11 mouse cellular contexts compared by ENCODE assay signal in the genomic region with DNA sequence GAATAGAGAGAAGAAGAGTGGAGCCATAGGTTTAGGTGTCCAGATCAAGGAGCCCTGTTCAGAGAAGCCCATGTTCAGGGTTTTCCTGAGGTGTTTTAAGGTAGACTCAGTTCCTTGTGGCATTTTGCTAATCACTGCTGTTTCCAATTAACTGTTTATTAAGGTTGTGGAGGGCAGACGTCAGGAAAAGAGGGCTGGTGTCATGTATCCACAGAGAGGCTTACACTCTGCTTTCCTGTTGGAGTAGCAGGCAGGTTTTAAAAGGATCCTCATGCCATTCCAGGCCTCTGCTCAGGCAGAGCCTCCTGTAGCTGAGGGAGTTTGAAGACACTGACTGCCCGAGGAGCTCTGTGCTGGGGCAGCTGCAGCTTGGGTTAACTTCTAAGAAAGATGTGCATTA.
"Had no signal": no experiment of that assay in that cellular context is flagged by ENCODE, and none has a peak within 500 bp of the region (broad histone marks: within the 10 kb centered on the region; RNA-seq: fewer than 3 reads in every experiment).

No protein-coding gene starts in this region.

- H3K27ac ChIP-seq: left cerebral cortex, adult 2 months; limb, embryonic 15.5 days; liver, embryonic 12.5 days; lung, embryonic 15.5 days; midbrain, embryonic 13.5 days had no signal

- H3K36me3 ChIP-seq: limb, embryonic 15.5 days; liver, embryonic 12.5 days; lung, embryonic 15.5 days; midbrain, embryonic 13.5 days had no signal

- DNase-seq: kidney, adult 2 months; kidney, postnatal 25 days; right cerebral cortex, adult 18-20 months; right cerebral cortex, postnatal 25 days; thymus, adult 2 months; thymus, postnatal 25 days had no signal

- H3K4me2 ChIP-seq: limb, embryonic 15.5 days; liver, embryonic 12.5 days; lung, embryonic 15.5 days; midbrain, embryonic 13.5 days had no signal

- H3K4me1 ChIP-seq: liver, embryonic 12.5 days; midbrain, embryonic 13.5 days had no signal

- H3K9me3 ChIP-seq: limb, embryonic 15.5 days; liver, embryonic 12.5 days; lung, embryonic 15.5 days; midbrain, embryonic 13.5 days had no signal

- ATAC-seq: liver, embryonic 12.5 days; midbrain, embryonic 13.5 days had no signal

- H3K9ac ChIP-seq: limb, embryonic 15.5 days; liver, embryonic 12.5 days; lung, embryonic 15.5 days; midbrain, embryonic 13.5 days had no signal

- H3K27me3 ChIP-seq: limb, embryonic 15.5 days; liver, embryonic 12.5 days; lung, embryonic 15.5 days; midbrain, embryonic 13.5 days had no signal

- H3K4me3 ChIP-seq: left cerebral cortex, adult 2 months; limb, embryonic 15.5 days; liver, embryonic 12.5 days; lung, embryonic 15.5 days; midbrain, embryonic 13.5 days had no signal
